Mouse (Mus musculus): Measurements from ENCODE around the gene Usp8. TPM values are rescaled to one million over a fixed set of nuclear protein-coding genes. Genes with fewer than 3 reads are reported as not detected.

Gene Usp8
- total and polyA plus RNA-seq, 3 experiments, result 21.1 to 34.6 TPM; not detected in 1

DNA sequence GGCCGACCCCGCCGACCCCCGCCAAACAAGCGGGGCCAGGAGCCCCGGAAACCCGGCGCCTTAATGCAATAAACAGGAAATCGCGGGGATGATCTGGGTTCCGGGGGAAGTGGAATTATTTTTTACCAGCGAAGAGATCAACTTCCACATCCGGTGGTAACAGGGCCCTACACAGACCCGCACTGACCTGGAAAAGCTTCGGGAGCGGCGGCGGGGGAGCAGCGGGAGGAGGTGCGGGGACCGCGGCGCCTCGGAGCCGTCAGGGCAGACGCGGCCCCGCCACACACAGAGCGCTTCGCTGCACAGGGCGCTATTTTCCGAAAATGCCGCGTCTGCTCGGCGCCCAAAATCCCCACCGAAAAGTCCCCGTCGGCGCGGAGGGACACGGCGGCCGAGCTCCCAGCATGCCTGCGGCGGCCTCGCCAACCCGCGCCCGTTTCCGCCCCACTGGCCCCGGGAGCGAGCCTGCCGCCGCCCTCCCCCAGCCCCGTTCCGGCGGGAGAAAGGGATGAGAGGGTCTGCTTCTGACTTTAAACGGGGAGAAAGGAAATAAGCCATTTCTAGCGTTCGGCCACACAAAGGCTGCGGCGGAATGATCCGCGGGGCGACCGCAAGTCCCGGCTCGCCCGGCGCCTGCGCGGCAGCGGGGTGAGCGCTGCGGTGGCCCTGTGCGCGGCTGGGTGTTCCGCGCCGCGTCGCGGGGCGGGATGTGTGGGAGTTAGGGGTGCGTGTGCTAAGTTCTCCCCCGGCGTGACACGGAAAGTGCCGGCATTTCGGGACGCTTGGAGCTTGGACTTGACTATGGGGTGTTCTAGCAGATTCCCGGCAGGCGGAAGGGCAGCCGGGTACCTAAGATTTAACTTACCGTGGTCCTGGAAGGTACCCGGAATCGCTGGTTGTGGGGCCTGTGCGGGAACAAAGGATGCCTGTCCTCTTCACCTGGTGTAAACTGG, 31.7 kb upstream of the Usp8 start (continued):
- no peak for TF ChIP-seq SMC3 (IDR thresholded peaks at IDR 0.05; ENCODE audit: low read depth, low read length)
- TF ChIP-seq CHD1 (IDR thresholded peaks at IDR 0.05; ENCODE audit: low read depth, low read length), result peak; percentile 61; the same call in 1 of the 2 replicates
- TF ChIP-seq ELF1 (IDR thresholded peaks at IDR 0.05; ENCODE audit: low read depth, low read length), result peak; percentile 75; the same call in 1 of the 2 replicates
- TF ChIP-seq POLR2A (IDR thresholded peaks at IDR 0.05; ENCODE audit: control insufficient read depth in 1 of 2, insufficient read depth in 1 of 2, low read depth in 1 of 2, low read length in 2 of 2, poor library complexity in 1 of 2), result peak; percentile 82 to 88
- TF ChIP-seq HCFC1 (IDR thresholded peaks at IDR 0.05; ENCODE audit: low read depth, low read length), result peak; percentile 84
- TF ChIP-seq KAT2A (conservative IDR thresholded peaks at IDR 0.05; ENCODE audit: low read depth, low read length), result peak; percentile 65; the same call in 1 of the 2 replicates
- peak; percentile 20; the same call in 1 of the 2 replicates for TF ChIP-seq MAZ (IDR thresholded peaks at IDR 0.05; ENCODE audit: low read depth, low read length)
- TF ChIP-seq ZNF384 (IDR thresholded peaks at IDR 0.05; ENCODE audit: low read depth, low read length), result peak; percentile 39
- no peak for TF ChIP-seq GATA1 (IDR thresholded peaks at IDR 0.05; ENCODE audit: low read depth, low read length)
- TF ChIP-seq RCOR1 (IDR thresholded peaks at IDR 0.05; ENCODE audit: low read depth, low read length), result no peak
- TF ChIP-seq GABPA (IDR thresholded peaks at IDR 0.05; ENCODE audit: low read depth, low read length), result no peak
- TF ChIP-seq POLR2AphosphoS5 (IDR thresholded peaks at IDR 0.05; ENCODE audit: borderline replicate concordance, low read depth, low read length), result no peak
- TF ChIP-seq ZKSCAN1 (IDR thresholded peaks at IDR 0.05; ENCODE audit: low read depth, low read length), result no peak; the same call in 1 of the 2 replicates

DNA sequence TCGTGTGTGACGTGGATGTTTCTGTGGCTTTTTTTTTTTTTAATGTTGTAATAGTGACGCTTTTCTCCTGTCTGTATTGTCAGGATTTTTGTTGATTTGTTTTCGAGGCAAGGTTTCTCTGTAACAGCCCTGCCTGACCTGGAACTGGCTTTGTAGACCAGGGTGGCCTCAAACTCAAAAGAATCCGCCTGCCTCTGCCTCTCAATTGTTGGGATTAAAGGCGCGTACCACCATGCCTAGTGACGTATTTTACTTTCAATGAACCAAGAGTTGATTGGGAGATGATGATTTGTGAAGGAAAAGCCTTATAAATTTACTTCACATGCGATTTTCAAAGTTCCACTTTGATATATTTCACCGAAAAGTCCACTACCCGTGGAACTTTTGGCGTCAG, 31.0 kb upstream of the Usp8 start, which contains the start of gene Gabpb1:
Gene Gabpb1 (minus strand): TSS at position 216 of the 394 bp plus-strand sequence.
- Histone ChIP-seq H3K36me3 (ENCODE audit: control insufficient read depth in 1 of 2, insufficient read depth in 2 of 2, low read length in 2 of 2) (peaks cover 0 to 24% of the 10 kb centered on the region in 2 experiments; a peak in 2 of 4 replicates), H3K4me3 (ENCODE audit: control insufficient read depth in 1 of 2, insufficient read depth in 1 of 2, low read depth in 2 of 2, low read length in 2 of 2) (peak within 1 kb of the TSS; percentile 82 to 99), H3K27ac (ENCODE audit: control insufficient read depth, low read depth, low read length) (peak within 1 kb of the TSS; percentile 87), H3K4me1 (ENCODE audit: control insufficient read depth in 1 of 2, insufficient read depth in 2 of 2, low read length in 2 of 2) (peaks cover 4 to 12% of the 10 kb centered on the region in 2 experiments), H3K9me3 (replicated peaks; ENCODE audit: insufficient read depth, low read length) (no peaks in the 10 kb centered on the region), H3K9ac (ENCODE audit: control insufficient read depth, low read depth, low read length, poor library complexity, severe bottlenecking) (peak within 1 kb of the TSS; percentile 95), H3K27me3 (ENCODE audit: control insufficient read depth in 1 of 2, insufficient read depth in 2 of 2, low read length in 2 of 2) (no peaks in the 10 kb centered on the region), H3K79me2 (ENCODE audit: control insufficient read depth, insufficient read depth, low read length, poor library complexity) (peaks cover 48% of the 10 kb centered on the region)
- TF ChIP-seq MAX (IDR thresholded peaks at IDR 0.05; ENCODE audit: low read length), result no peak
- no peak for TF ChIP-seq EP300 (IDR thresholded peaks at IDR 0.05; ENCODE audit: low read depth in 1 of 2, low read length in 2 of 2)
- TF ChIP-seq JUND (IDR thresholded peaks at IDR 0.05; ENCODE audit: low read depth, low read length), result no peak
- TF ChIP-seq TCF12 (IDR thresholded peaks at IDR 0.05; ENCODE audit: low read depth, low read length), result no peak
- no peak for TF ChIP-seq NELFE (IDR thresholded peaks at IDR 0.05; ENCODE audit: low read depth, low read length)
- no peak for TF ChIP-seq ZC3H11A (IDR thresholded peaks at IDR 0.05; ENCODE audit: low read depth, low read length)
- TF ChIP-seq USF1 (IDR thresholded peaks at IDR 0.05; ENCODE audit: low read depth, low read length), result no peak
- TF ChIP-seq MXI1 (IDR thresholded peaks at IDR 0.05; ENCODE audit: low read depth, low read length), result no peak
- no peak for TF ChIP-seq MYB (IDR thresholded peaks at IDR 0.05; ENCODE audit: low read depth, low read length)
- no peak for TF ChIP-seq ETS1 (IDR thresholded peaks at IDR 0.05; ENCODE audit: low read depth, low read length)
- TF ChIP-seq GABPA (IDR thresholded peaks at IDR 0.05; ENCODE audit: low read depth, low read length), result no peak
- no peak for TF ChIP-seq TBP (IDR thresholded peaks at IDR 0.05; ENCODE audit: low read depth, low read length)
- no peak for TF ChIP-seq SMC3 (IDR thresholded peaks at IDR 0.05; ENCODE audit: low read depth, low read length)
- no peak for TF ChIP-seq ZMIZ1 (IDR thresholded peaks at IDR 0.05; ENCODE audit: low read depth, low read length)
- no peak for TF ChIP-seq MYC (IDR thresholded peaks at IDR 0.05; ENCODE audit: low read depth, low read length)
- TF ChIP-seq MAZ (IDR thresholded peaks at IDR 0.05; ENCODE audit: low read depth, low read length), result no peak
- TF ChIP-seq NRF1 (IDR thresholded peaks at IDR 0.05; ENCODE audit: insufficient read depth, low read depth, low read length, poor library complexity, severe bottlenecking), result no peak
- DNase-seq (ENCODE audit: low read depth, low spot score), result no peak
